Mouse (Mus musculus) frontal cortex, adult 2 months (tissue): ENCODE measurements around the gene Fam124b. TPM values are rescaled to one million over a fixed set of nuclear protein-coding genes. Genes with fewer than 3 reads are reported as not detected.

ENCODE experiments used
- DNase-seq, 2 experiments: peaks; one replicate each; pipeline ENCODE4 v3.0.0; 2022; ENCODE audit warnings: low spot score in 1 of 2; ENCODE audit errors: extremely low spot score in 1 of 2
- polyA plus RNA-seq: library from polyadenylated mRNA; depleted of rRNA; stranded (reverse); fragments of >200 nt; gene quantifications from 2 replicates; pipeline ENCODE4 v1.2.3, GENCODE M21; 2012; rRNA removed

Fam124b gene
- polyA plus RNA-seq, result not detected in 2 replicates

DNA sequence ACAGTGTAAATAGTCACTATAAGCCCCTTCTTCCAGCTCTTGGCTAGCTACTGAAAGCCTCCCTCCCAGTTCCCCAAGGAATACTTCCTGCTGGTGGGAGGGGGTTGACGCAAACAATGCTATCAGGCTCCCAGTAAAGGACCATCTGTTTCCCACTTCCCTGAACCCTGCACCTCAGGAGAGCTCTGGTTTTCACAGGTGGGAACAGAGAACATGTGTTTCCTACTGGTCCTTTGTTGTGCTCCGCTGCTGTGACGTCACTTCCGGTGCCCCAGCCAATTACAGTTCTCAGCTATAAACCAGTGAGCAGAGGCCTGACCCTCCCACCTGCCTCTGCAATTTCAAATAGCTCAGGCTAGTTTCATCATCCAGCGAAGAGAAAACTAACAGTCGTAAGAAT lies at the start of gene Fam124b:
Gene Fam124b (minus strand): TSS at position 206 of the 400 bp plus-strand sequence.
- DNase-seq, result no peak

DNA sequence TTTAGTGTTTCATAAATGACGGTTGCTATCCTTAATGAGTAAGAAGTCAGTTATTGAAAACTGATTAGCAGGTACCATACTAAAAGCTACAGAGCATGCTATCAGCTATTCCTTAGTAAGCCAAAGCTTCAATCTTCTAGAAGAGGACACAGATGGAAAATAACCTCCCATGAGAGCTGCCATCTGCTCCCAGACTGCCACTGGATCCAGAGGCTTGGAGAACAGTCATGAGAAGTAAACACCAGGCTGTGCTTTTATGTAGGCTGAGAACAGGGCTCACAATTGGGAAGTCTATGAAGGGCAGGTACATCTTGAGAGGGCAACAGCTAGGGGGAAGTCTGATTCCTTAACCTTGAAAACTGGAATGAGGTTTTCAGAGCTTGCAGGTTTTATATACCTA lies 42.2 kb upstream of the Fam124b start:
- no peak for DNase-seq

GRCm38 (mm10) chr1:80258632-80259031 lies 40.4 kb upstream of the Fam124b start:
- no peak for DNase-seq

- DNase-seq, result no peak
Observed at GRCm38 (mm10) chr1:80253309-80253708, 35.0 kb upstream of the Fam124b start.

DNA sequence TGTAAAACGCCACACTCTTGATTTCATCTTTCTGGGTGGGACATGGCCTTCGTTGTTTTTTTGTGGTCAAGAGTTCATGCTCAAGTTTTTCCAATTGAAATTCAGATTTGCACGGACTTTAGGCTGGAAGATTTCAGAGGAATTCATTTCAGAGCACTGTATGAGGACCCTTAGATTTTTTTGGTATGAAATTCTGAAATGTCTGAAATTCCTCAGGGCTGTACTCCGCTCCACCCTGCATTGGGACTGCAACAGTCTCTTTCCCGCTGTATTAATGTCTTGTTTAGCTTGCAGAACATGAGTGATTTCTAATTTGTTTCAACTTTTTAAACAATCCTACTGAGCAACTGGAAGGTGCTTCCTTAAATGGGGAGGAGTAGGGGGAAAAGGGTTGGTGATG lies 32.0 kb upstream of the Fam124b start:
- no peak for DNase-seq

GRCm38 (mm10) chr1:80247131-80247530 lies 28.9 kb upstream of the Fam124b start:
- no peak for DNase-seq

DNA sequence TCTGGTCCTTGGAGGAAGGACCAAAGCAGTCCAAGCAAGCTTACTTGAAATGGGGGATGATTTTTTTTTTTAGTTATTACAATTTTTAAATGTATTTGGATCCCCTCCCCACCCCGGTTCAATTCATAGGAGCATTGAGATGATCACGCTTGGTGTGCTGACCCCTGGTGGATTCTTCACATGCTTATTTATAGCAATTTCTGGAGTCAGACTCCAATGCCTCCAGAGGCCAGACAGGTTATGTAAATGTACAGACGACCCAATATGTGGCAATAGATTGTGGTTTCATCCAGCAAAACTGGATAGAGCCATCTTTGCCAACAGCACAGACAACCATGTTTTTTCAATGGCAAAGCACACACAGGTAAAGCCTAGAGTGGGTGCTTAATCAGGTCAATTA lies 25.9 kb upstream of the Fam124b start:
- no peak for DNase-seq

DNA sequence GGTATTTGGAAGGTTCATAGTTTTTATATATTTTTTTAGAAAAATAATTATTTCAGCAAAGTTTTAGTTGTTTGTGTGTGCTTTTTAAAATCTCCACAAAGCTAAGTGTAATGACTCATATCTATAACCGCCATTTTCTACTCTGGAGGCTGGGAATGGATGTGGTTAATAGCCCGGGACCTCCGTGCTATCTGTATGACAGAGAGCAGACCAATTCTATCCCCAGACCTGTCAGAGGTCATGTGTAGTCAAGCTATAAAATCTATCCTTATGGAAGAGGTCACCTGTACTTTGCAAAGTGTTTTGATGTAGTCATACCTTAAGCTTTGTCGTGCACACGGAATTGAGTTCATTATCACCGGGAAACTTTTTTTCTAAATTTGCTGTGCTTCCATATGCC lies 23.3 kb upstream of the Fam124b start:
- no peak for DNase-seq

GRCm38 (mm10) chr1:80240017-80240660 lies 21.9 kb upstream of the Fam124b start:
- DNase-seq, result no peak

GRCm38 (mm10) chr1:80239481-80239880 lies 21.2 kb upstream of the Fam124b start:
- no peak for DNase-seq

GRCm38 (mm10) chr1:80236951-80237702 lies 18.9 kb upstream of the Fam124b start:
- no peak for DNase-seq

DNA sequence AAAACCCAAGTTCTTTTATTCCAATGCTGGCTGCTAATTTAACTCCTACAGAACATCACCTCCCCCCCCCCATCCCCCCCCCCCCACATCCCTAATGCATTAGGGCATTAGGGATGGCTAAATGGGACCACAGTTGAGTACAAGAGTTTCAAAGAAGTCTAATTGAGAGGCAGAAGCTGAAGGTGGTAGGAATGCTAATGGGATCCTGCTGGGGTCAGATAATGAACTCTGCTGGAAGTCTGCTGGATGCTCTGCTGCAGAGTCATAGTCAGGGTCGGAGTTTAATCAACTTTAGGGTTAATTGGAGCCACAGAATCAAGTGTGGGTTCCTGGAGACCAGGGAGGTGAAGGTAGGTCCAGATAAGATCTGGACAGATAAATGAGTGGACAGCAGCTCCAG lies 17.9 kb upstream of the Fam124b start:
- DNase-seq, result no peak

DNA sequence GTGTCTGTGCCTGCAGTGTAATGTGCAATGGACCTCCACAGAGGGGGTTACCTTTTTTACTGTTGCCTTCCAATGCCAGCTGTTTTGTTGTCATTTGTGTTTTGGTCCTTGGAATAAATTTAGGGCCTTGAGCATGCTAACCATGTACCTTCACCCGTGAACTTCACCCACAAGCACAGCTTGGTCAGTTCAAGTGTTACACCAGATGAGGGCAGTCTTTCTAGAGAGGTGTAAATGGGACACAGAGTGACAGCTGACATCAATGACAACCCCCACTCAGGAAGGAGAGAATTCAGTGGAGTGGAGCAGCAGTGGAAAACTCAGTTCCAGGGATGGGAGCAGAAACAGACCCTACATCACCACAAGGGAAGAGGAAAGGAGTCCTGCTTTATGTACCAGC lies 12.3 kb upstream of the Fam124b start:
- DNase-seq, result no peak

DNA sequence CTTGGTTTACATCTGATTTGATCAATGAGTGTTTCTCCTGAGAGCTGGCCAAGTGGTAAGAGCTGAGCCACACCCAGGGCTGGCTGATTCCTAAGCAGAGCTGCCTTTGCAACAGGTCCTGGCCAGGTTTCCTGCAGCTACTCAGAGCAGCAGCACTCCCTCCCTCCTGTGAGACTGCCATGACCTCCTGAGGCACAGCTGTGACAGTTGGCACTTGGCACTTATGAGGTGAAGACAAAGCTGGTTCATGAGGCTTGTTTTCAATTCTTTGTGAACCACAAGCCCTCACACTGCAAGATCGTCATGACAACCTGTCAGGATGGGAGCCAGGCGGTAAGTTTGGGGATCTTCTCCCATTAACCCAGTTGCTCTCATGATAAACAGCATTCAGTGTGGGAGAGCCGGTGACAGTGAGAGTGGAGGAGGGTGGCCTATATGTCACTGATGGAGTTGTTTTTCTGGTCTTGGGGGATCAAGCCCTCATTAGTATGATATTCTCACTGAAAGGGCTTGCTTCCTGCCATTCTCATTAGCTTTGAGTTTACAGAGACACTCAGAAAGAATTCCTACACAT lies 6.7 kb upstream of the Fam124b start:
- no peak for DNase-seq

- no peak for DNase-seq
Observed at GRCm38 (mm10) chr1:80221151-80221550, 2.9 kb upstream of the Fam124b start.

- no peak for DNase-seq
Observed at GRCm38 (mm10) chr1:80213826-80214225, 4.4 kb downstream of the Fam124b start.

DNA sequence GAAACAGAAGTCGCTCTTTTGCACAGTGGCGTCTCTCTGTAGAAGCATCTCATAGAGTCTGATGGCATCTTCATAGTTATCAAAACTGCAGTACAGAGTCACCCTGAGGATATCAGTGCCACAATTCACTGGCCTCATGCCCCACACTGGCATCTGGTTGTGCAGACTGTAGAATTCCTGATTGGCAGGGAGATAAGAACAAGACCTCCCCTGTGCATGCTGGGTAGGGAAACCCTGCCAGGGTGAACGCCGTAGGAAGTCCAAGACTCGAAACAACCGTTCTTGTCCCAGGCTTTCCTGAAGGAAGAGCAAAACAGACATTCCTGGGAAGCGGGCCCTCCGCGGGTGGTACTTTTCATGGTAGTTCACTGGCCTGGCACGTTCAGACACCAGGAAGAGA lies 5.1 kb downstream of the Fam124b start:
- DNase-seq, result no peak

DNA sequence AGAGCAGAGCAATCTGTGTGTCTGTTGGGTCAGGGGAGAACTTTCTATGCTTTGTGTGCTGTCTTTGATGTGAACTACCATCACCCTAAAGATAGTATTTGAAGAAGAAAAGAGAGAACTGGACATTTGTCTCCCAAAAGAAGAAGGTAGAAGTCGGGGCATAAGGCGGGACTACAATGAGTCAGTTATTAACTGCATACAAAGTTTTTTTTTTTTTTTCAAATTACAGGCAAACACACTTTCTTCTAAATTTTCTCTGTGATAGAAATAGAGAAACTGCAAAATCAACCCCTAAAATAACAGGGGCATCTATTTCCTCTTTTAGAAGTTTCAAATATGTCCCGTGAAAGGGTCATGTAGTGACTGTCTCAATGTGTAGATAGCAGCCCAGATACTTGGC lies 16.0 kb downstream of the Fam124b start:
- no peak for DNase-seq

- no peak for DNase-seq
Observed at GRCm38 (mm10) chr1:80192837-80193236, 25.4 kb downstream of the Fam124b start.

GRCm38 (mm10) chr1:80181414-80181805 lies 36.9 kb downstream of the Fam124b start:
- no peak for DNase-seq

- DNase-seq, result peak; percentile 18 to 91
Observed at GRCm38 (mm10) chr1:80180767-80181413, 37.4 kb downstream of the Fam124b start.
